Mouse (Mus musculus): ENCODE data around the gene Tpi1.

DNA sequence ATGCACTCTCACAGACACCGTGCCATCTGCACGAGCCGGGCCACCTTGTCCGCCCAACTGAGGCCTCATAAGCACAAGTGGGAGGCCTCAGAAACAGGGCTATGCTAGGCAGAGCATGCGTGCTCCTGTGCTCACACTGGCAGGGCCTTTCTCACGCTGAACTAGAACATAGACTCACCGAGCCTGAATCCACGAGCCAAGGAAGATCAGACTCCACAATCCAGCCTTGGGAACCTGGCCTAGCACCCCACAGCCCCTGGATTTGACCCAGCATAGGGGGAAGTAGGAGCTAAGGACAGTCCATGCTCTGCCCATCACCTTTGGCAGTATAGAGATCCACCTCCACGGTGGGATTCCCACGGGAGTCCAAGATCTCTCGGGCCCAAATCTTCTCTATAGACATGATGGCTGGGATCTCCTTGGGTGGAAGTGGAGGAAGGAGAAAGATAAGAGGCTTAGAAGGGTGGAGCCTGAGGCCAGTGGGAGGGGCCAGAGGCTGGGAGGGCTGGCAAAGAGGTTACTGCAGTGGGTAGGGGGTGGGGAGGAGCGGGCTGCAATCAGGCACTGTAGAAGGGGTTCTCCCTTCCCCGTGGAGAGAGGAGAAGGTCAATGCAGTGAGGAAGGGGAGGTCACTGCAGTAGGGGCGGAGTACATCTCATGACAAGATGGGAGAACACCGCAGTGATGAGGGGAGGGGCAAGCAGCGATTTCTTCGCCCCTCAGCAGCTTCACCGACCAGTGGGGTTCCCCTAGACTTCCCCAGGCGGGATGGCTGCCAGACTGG lies 46.0 kb downstream of the Tpi1 start:
- no peak for TF ChIP-seq CEBPB (IDR thresholded peaks at IDR 0.05; ENCODE audit: low read depth)
- TF ChIP-seq CTCF (IDR thresholded peaks at IDR 0.05; ENCODE audit: control insufficient read depth, insufficient read depth, insufficient read length), result no peak
